Mouse (Mus musculus): ENCODE results near the gene Tex35. TPM values are rescaled to one million over a fixed set of nuclear protein-coding genes. Genes with fewer than 3 reads are reported as not detected.

The Tex35 gene
- total RNA-seq, 1 experiment: not detected

- no peak overlapping the region for H3K9ac ChIP-seq (ENCODE audit: insufficient read depth, low read depth, low read length, poor library complexity, severe bottlenecking)
- in situ Hi-C loops (cut with MboI; ENCODE audit: low sequenced_read_pairs in 2 of 2, unreplicated experiment in 2 of 2): loop anchor here in 1 of 2 experiments (5.0 to 25.0 kb wide), 2 partner anchors 340 to 380 kb away; partner anchors contain the start of gene Cryzl2
- no peak for DNase-seq (ENCODE audit: low read depth, low spot score)
Observed at GRCm38 (mm10) chr1:157081999-157082398, 26.5 kb downstream of the Tex35 start.

GRCm38 (mm10) chr1:157081076-157081804 lies 27.2 kb downstream of the Tex35 start:
- H3K9me3 ChIP-seq (ENCODE audit: control insufficient read depth, insufficient read depth, low read depth, low read length): no peaks in the 10 kb centered on the region
- no peak for DNase-seq (ENCODE audit: low read depth, low spot score)
- H3K9ac ChIP-seq (ENCODE audit: insufficient read depth, low read depth, low read length, poor library complexity, severe bottlenecking): peak overlapping the region; percentile 15; the same call in 1 of the 2 replicates
- peaks cover 6 to 22% of the 10 kb centered on the region in 2 experiments for H3K4me1 ChIP-seq (ENCODE audit: control insufficient read depth in 2 of 2, insufficient read depth in 2 of 2, low read length in 2 of 2, poor library complexity in 1 of 2)
- TF ChIP-seq ZNF384 (IDR thresholded peaks at IDR 0.05; ENCODE audit: low read depth, low read length) (no peak), MAFK (IDR thresholded peaks at IDR 0.05; ENCODE audit: insufficient read depth, low read depth, low read length) (no peak), CHD2 (IDR thresholded peaks at IDR 0.05; ENCODE audit: low read depth, low read length) (no peak), HCFC1 (IDR thresholded peaks at IDR 0.05; ENCODE audit: borderline replicate concordance, insufficient read depth, low read length) (no peak), ZC3H11A (IDR thresholded peaks at IDR 0.05; ENCODE audit: borderline replicate concordance, low read depth, low read length) (peak; percentile 16; the same call in 1 of the 2 replicates)
- no peak overlapping the region for H3K27ac ChIP-seq (ENCODE audit: insufficient read depth, low read depth, low read length, poor library complexity, severe bottlenecking)
- no peaks in the 10 kb centered on the region for H3K36me3 ChIP-seq (ENCODE audit: control insufficient read depth, insufficient read depth, low read length, poor library complexity, severe bottlenecking)
- in situ Hi-C loops (cut with MboI; ENCODE audit: low sequenced_read_pairs in 2 of 2, unreplicated experiment in 2 of 2): loop anchor here in 1 of 2 experiments (5.0 to 25.0 kb wide), 2 partner anchors 339 to 381 kb away; partner anchors contain the start of gene Cryzl2
- peak overlapping the region; percentile 27 to 45; a peak in 2 of 4 replicates for H3K4me3 ChIP-seq (ENCODE audit: insufficient read depth in 1 of 2, low read depth in 1 of 2, low read length in 2 of 2, poor library complexity in 1 of 2, severe bottlenecking in 1 of 2)

More at GRCm38 (mm10) chr1:157081999-157082398, 26.5 kb downstream of the Tex35 start:
- Histone ChIP-seq H3K36me3 (ENCODE audit: control insufficient read depth, insufficient read depth, low read length, poor library complexity, severe bottlenecking) (no peaks in the 10 kb centered on the region), H3K4me3 (ENCODE audit: insufficient read depth in 1 of 2, low read depth in 1 of 2, low read length in 2 of 2, poor library complexity in 1 of 2, severe bottlenecking in 1 of 2) (no peak overlapping the region), H3K9me3 (ENCODE audit: control insufficient read depth, insufficient read depth, low read depth, low read length) (no peaks in the 10 kb centered on the region), H3K27ac (ENCODE audit: insufficient read depth, low read depth, low read length, poor library complexity, severe bottlenecking) (no peak overlapping the region), H3K4me1 (ENCODE audit: control insufficient read depth in 2 of 2, insufficient read depth in 2 of 2, low read length in 2 of 2, poor library complexity in 1 of 2) (peaks cover 6 to 23% of the 10 kb centered on the region in 2 experiments)
- no peak for TF ChIP-seq HCFC1 (IDR thresholded peaks at IDR 0.05; ENCODE audit: borderline replicate concordance, insufficient read depth, low read length)
- TF ChIP-seq MAFK (IDR thresholded peaks at IDR 0.05; ENCODE audit: insufficient read depth, low read depth, low read length): no peak
- TF ChIP-seq ZC3H11A (IDR thresholded peaks at IDR 0.05; ENCODE audit: borderline replicate concordance, low read depth, low read length): 0 out of 2 replicates have a peak, but pooled peaks have one; percentile 32
- TF ChIP-seq CHD2 (IDR thresholded peaks at IDR 0.05; ENCODE audit: low read depth, low read length): no peak
- TF ChIP-seq ZNF384 (IDR thresholded peaks at IDR 0.05; ENCODE audit: low read depth, low read length): no peak

GRCm38 (mm10) chr1:157080071-157080470 lies 28.4 kb downstream of the Tex35 start:
- TF ChIP-seq HCFC1 (IDR thresholded peaks at IDR 0.05; ENCODE audit: borderline replicate concordance, insufficient read depth, low read length) (no peak), CHD2 (IDR thresholded peaks at IDR 0.05; ENCODE audit: low read depth, low read length) (no peak), ZNF384 (IDR thresholded peaks at IDR 0.05; ENCODE audit: low read depth, low read length) (no peak), ZC3H11A (IDR thresholded peaks at IDR 0.05; ENCODE audit: borderline replicate concordance, low read depth, low read length) (no peak), MAFK (IDR thresholded peaks at IDR 0.05; ENCODE audit: insufficient read depth, low read depth, low read length) (no peak)
- Histone ChIP-seq H3K36me3 (ENCODE audit: control insufficient read depth, insufficient read depth, low read length, poor library complexity, severe bottlenecking) (no peaks in the 10 kb centered on the region), H3K27ac (ENCODE audit: insufficient read depth, low read depth, low read length, poor library complexity, severe bottlenecking) (no peak overlapping the region), H3K9me3 (ENCODE audit: control insufficient read depth, insufficient read depth, low read depth, low read length) (no peaks in the 10 kb centered on the region), H3K9ac (ENCODE audit: insufficient read depth, low read depth, low read length, poor library complexity, severe bottlenecking) (no peak overlapping the region), H3K4me1 (ENCODE audit: control insufficient read depth in 2 of 2, insufficient read depth in 2 of 2, low read length in 2 of 2, poor library complexity in 1 of 2) (peaks cover 6 to 23% of the 10 kb centered on the region in 2 experiments), H3K4me3 (ENCODE audit: insufficient read depth in 1 of 2, low read depth in 1 of 2, low read length in 2 of 2, poor library complexity in 1 of 2, severe bottlenecking in 1 of 2) (no peak overlapping the region)
- DNase-seq (ENCODE audit: low read depth, low spot score): no peak
- in situ Hi-C loops (cut with MboI; ENCODE audit: low sequenced_read_pairs in 2 of 2, unreplicated experiment in 2 of 2): loop anchor here in 1 of 2 experiments (5.0 to 25.0 kb wide), 2 partner anchors 338 to 382 kb away; partner anchors contain the start of gene Cryzl2

DNA sequence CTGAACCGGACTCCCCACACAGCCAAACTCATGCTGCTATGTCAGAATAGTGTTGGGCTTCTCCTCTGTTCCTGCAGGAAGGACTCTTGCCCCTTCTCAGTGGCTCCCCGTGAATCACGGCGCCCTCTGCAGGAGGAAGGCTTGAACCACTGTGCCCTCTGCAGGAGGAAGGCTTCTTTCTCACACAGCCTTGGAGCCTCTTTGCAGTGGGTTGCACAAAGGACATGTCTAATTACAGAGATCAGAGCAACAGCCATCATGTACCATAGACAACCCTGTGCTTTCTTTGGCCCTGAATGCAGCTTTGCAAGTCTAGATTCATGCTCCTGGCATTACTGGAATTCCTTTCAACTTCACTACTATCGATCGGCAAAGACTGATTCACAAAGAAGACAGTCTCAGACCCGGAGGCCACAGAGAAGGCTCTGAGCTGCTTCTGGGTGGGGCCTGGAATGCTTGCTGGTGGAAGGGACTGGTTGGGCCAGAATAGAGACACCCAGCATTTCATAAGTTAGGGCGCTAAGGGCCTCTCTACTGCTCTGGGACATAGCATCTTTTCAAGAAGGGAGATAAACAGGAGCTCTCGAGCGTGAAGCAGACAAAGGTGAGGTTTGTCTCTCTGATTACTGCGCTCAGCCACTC lies 29.0 kb downstream of the Tex35 start:
- Histone ChIP-seq H3K27ac (ENCODE audit: insufficient read depth, low read depth, low read length, poor library complexity, severe bottlenecking) (no peak overlapping the region), H3K36me3 (ENCODE audit: control insufficient read depth, insufficient read depth, low read length, poor library complexity, severe bottlenecking) (no peaks in the 10 kb centered on the region), H3K4me3 (ENCODE audit: insufficient read depth in 1 of 2, low read depth in 1 of 2, low read length in 2 of 2, poor library complexity in 1 of 2, severe bottlenecking in 1 of 2) (peak overlapping the region; percentile 13 to 29; a peak in 1 of 4 replicates), H3K9me3 (ENCODE audit: control insufficient read depth, insufficient read depth, low read depth, low read length) (no peaks in the 10 kb centered on the region), H3K9ac (ENCODE audit: insufficient read depth, low read depth, low read length, poor library complexity, severe bottlenecking) (no peak overlapping the region; the same call in 1 of the 2 replicates), H3K4me1 (ENCODE audit: control insufficient read depth in 2 of 2, insufficient read depth in 2 of 2, low read length in 2 of 2, poor library complexity in 1 of 2) (peaks cover 6 to 23% of the 10 kb centered on the region in 2 experiments)
- no peak for TF ChIP-seq ZC3H11A (IDR thresholded peaks at IDR 0.05; ENCODE audit: borderline replicate concordance, low read depth, low read length)
- in situ Hi-C loops (cut with MboI; ENCODE audit: low sequenced_read_pairs in 2 of 2, unreplicated experiment in 2 of 2): loop anchor here (5.0 to 25.0 kb wide), 4 partner anchors 162 to 383 kb away; partner anchors contain the start of gene Cryzl2 (in 1 of the 2)
- peak; percentile 87 for DNase-seq (ENCODE audit: low read depth, low spot score)

Data from ES-E14 (cell line).